Mouse (Mus musculus): ENCODE data around the gene Zfp653.

Zfp653 gene

DNA sequence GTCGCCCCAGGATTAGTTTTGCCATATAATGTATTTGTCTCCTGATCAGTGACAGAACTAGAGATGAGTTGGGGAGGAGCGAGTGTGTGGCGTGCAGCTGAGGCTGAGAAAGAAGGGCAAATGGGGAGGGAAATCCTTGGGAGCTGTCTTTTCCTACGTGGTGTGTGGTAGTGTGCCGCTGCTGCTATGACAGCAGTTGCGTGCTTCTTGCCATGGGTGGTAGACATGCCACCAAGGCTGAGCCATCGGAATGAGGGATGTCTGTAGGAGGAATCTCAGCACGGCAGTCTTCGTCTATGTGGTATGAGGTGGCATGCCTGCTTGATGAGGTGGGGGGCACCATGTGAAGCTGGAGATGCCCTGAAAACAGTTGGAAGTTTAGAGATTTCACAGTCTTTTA, 40.8 kb downstream of the Zfp653 start:
- no peak for DNase-seq (ENCODE audit: low spot score)

- DNase-seq (ENCODE audit: low spot score), result no peak
Measured at GRCm38 (mm10) chr9:22028467-22028866, 42.7 kb downstream of the Zfp653 start.

DNA sequence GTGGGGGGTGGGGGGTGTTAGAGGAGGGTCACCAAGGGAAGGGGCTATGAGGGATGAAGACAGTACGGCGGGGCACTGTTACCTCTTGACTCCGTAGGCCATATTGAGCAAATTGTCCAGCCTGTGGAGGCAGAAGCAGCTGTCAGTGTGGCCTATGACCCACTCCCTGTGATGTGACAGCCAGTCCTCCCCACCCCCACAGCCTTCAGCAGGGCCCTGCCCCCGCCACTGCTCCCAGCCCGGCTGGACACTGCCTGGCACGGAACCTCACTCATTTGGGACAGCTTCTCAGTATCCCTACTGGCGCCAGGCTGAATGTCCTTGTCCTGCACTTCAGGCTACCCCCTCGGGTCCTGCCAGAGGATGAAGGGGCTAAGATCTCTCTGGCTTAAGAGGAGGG, 46.6 kb downstream of the Zfp653 start:
- peak; percentile 25 for DNase-seq (ENCODE audit: low spot score)

DNA sequence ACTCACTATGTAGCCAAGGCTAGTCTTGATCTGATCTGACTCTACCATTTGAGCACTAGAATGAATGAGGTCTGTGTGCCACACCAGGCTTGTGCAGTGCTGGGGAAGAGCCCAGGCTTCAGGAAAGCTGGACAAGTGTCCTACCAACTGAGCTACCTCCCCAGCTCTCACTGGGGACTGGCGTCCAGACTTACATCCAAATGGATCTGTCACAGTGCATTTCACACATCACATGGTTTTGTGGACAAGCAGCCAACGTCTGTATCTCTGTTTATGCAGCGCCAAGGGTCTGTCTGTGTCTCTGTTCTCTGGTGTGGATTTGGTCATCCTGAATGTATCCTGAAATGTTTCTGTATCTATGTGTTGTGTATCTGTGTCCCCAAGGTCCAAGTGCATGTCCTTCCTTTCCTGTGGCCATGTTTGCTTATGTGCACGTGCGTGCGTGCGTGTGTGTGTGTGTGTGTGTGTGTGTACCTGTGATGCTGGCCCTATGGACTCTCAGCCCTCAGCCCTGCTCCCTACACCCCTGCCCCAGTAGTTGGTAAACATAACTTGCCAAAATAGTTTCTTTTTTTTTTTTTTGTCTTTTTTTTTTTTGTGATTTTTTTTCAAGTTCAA, 53.9 kb downstream of the Zfp653 start:
- no peak for DNase-seq (ENCODE audit: low spot score)

DNA sequence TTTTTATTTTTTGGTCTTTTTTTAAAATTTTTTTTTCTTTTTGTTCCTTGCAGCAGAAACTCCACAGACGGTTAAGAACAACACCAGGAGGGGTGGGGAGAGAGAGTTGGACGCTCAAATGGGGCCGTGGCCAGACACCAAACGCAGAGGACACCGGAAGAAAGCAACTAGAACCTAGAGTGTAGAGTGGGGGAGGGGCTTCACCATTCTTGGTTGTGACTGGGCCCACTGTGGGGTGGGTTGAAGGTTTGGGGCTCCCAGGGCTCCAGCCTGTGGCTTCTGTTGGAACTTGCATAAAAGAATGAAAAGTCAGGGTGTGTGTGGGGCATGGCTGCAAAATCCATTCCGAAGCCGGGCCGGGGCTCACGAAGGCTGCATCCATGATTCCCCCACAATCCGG, 54.9 kb downstream of the Zfp653 start:
- DNase-seq (ENCODE audit: low spot score), result no peak

- no peak for DNase-seq (ENCODE audit: low spot score)
Measured at GRCm38 (mm10) chr9:22012731-22013130, 58.4 kb downstream of the Zfp653 start.

DNA sequence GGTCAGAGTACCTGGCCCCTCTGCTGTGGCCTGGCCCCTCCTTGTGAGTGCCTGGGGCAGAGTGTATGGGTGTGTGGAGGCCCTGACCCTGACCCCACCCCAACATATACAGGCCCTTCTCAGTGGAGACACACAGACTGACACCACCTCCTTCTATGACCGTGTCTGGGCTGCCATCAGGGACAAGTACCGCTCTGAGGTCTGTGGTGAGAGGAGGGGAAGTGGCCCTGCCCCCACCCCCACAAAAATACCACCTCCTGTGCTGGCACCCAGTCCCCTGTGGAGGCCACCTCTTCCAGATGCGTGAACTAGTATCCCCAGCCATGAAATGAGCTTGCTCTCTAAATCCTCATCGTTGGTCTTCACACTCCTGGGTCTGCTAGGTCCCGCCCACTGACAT, 60.1 kb downstream of the Zfp653 start:
- no peak for DNase-seq (ENCODE audit: low spot score)

All from retina, embryonic 14.5 days (tissue).